Mouse (Mus musculus): ENCODE measurements around the gene Sec31b. TPM values are rescaled to one million over a fixed set of nuclear protein-coding genes. Genes with fewer than 3 reads are reported as not detected.
A peak's percentile ranks its signal among the peaks of the same experiment; 100 is the strongest.

The Sec31b gene
- polyA plus RNA-seq, 1 experiment, result 5.4 TPM

DNA sequence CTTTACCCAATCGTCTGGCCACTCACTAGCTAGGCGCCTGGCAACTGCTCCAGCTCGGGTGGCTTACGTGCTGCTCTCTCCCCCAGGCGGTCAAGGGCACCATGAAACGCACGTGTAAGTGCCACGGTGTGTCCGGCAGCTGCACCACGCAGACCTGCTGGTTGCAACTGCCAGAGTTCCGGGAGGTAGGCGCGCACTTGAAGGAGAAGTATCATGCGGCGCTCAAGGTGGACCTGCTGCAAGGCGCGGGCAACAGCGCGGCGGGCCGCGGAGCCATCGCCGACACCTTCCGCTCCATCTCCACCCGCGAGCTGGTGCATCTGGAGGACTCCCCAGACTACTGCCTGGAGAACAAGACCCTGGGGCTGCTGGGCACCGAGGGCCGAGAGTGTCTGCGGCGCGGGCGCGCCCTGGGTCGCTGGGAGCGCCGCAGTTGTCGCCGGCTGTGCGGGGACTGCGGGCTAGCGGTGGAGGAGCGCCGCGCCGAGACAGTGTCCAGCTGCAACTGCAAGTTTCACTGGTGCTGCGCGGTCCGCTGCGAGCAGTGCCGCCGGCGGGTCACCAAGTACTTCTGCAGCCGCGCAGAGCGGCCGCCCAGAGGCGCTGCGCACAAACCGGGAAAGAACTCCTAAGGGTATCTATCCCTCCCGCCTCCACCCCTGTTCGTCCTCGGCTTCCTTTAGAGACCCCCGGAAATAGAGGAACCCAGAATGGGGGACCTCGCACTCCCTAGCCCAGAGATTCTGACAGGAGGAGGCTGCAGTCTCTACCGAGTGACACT lies 34.0 kb downstream of the Sec31b start:
- Histone ChIP-seq H3K4me3 (ENCODE audit: extremely low read depth, insufficient read depth, insufficient read length) (peak overlapping the region; percentile 18; the same call in 1 of the 2 replicates), H3K27ac (ENCODE audit: insufficient read depth, low read length) (no peak overlapping the region), H3K27me3 (ENCODE audit: control insufficient read depth, insufficient read depth, low read length) (peaks cover 14% of the 10 kb centered on the region), H3K4me1 (ENCODE audit: control insufficient read depth, insufficient read depth, insufficient read length) (peaks cover 11% of the 10 kb centered on the region), H3K36me3 (ENCODE audit: control insufficient read depth, insufficient read depth, low read length) (no peaks in the 10 kb centered on the region)
- no peak for DNase-seq (ENCODE audit: low read depth in 1 of 2, low spot score in 2 of 2)
- WGBS, result 2% methylated on average over 60 of the region's 66 CpGs
- TF ChIP-seq POLR2A (IDR thresholded peaks at IDR 0.05; ENCODE audit: low read depth, low read length) (no peak), CTCF (IDR thresholded peaks at IDR 0.05; ENCODE audit: extremely low read depth, insufficient read depth, insufficient read length, insufficient replicate concordance) (no peak)

DNA sequence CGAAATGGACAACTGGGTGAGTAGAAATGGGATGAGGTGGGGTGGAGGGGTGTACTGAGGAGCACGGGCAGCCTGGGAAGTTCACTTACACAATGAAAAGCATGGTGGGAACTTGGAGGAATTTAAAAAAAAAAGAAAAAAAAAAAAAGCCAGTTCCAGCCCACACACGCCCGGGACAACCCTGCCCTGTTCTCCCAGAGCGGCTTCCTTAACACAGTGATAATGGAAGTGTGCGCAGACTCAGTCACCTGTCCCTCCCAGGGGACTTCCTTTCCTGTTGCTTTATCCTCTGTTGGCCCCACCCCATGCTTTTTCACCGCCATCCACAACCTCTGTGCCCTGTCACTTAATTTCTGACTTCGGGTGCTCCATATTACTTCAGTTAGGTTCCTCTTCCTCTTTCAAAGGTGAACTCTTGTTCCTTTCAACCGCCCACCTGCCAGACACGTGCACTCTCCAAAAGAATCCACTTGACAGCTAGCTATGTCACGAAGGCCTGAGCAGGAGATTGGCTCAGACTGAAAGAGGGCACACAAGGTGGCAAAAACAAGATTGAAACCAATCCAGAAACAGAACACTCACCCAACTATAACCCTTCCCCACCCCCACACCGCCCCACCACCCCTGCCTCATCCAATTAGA lies 35.0 kb downstream of the Sec31b start:
- TF ChIP-seq CTCF (IDR thresholded peaks at IDR 0.05; ENCODE audit: extremely low read depth, insufficient read depth, insufficient read length, insufficient replicate concordance) (no peak), POLR2A (IDR thresholded peaks at IDR 0.05; ENCODE audit: low read depth, low read length) (no peak)
- no peak overlapping the region for H3K27ac ChIP-seq (ENCODE audit: insufficient read depth, low read length)
- H3K36me3 ChIP-seq (ENCODE audit: control insufficient read depth, insufficient read depth, low read length), result no peaks in the 10 kb centered on the region
- peak in 1 of 2 experiments; percentile 22 for DNase-seq (ENCODE audit: low read depth in 1 of 2, low spot score in 2 of 2)
- 8% methylated on average over 12 of the region's 12 CpGs for WGBS
- peaks cover 14% of the 10 kb centered on the region for H3K27me3 ChIP-seq (ENCODE audit: control insufficient read depth, insufficient read depth, low read length)
- peaks cover 11% of the 10 kb centered on the region for H3K4me1 ChIP-seq (ENCODE audit: control insufficient read depth, insufficient read depth, insufficient read length)
- H3K4me3 ChIP-seq (ENCODE audit: extremely low read depth, insufficient read depth, insufficient read length), result no peak overlapping the region

DNA sequence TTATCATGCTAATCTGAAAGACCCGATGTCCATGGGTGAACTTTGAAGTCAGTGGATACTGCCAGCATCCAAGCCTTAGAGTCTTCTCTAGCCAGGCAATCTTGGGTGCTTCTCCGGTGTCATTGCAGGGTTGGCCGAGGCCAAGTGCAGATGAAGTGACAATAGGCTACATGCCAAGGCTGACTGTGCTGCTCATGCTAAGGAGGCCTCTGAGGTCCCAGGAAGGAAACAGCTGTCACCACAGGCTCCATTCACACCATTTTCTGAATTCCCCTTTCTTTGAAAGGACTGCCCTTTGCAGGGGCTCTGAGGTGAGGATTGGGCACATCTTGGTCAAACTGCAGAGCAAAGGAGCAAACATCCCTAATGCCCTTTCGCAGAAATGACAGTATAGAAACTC lies 42.9 kb downstream of the Sec31b start:
- Histone ChIP-seq H3K27me3 (ENCODE audit: control insufficient read depth, insufficient read depth, low read length) (no peaks in the 10 kb centered on the region), H3K27ac (ENCODE audit: insufficient read depth, low read length) (no peak overlapping the region), H3K4me3 (ENCODE audit: extremely low read depth, insufficient read depth, insufficient read length) (no peak overlapping the region), H3K4me1 (ENCODE audit: control insufficient read depth, insufficient read depth, insufficient read length) (no peaks in the 10 kb centered on the region), H3K36me3 (ENCODE audit: control insufficient read depth, insufficient read depth, low read length) (no peaks in the 10 kb centered on the region)
- TF ChIP-seq POLR2A (IDR thresholded peaks at IDR 0.05; ENCODE audit: low read depth, low read length) (no peak), CTCF (IDR thresholded peaks at IDR 0.05; ENCODE audit: extremely low read depth, insufficient read depth, insufficient read length, insufficient replicate concordance) (no peak)
- WGBS, result 53% methylated on average over 4 of the region's 4 CpGs
- no peak for DNase-seq (ENCODE audit: low read depth in 1 of 2, low spot score in 2 of 2)

DNA sequence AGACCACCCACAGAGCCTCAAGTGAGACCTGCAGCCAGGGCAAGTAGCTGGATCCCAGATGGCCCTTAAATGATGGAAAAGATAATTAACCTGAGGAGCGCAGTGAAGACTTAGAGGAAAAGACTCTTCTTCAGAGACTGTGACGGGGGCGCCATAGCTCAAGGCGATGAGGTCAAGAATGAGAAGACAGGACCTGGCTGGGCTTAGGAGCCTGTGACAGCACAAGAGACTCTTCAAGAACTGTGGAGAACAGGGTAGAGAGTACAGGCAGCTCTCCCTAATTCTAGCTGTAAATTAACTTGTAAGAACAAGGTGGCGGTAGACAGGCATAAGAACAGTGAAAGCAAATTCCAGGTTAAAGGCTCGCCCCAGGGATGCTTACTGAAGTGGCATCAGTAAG lies 43.7 kb downstream of the Sec31b start:
- no peaks in the 10 kb centered on the region for H3K36me3 ChIP-seq (ENCODE audit: control insufficient read depth, insufficient read depth, low read length)
- no peak overlapping the region for H3K4me3 ChIP-seq (ENCODE audit: extremely low read depth, insufficient read depth, insufficient read length)
- no peak for DNase-seq (ENCODE audit: low read depth in 1 of 2, low spot score in 2 of 2)
- no peaks in the 10 kb centered on the region for H3K27me3 ChIP-seq (ENCODE audit: control insufficient read depth, insufficient read depth, low read length)
- no peak overlapping the region for H3K27ac ChIP-seq (ENCODE audit: insufficient read depth, low read length)
- no peaks in the 10 kb centered on the region for H3K4me1 ChIP-seq (ENCODE audit: control insufficient read depth, insufficient read depth, insufficient read length)
- TF ChIP-seq CTCF (IDR thresholded peaks at IDR 0.05; ENCODE audit: extremely low read depth, insufficient read depth, insufficient read length, insufficient replicate concordance), result no peak
- TF ChIP-seq POLR2A (IDR thresholded peaks at IDR 0.05; ENCODE audit: low read depth, low read length), result no peak
- 90% methylated on average over 6 of the region's 6 CpGs for WGBS

DNA sequence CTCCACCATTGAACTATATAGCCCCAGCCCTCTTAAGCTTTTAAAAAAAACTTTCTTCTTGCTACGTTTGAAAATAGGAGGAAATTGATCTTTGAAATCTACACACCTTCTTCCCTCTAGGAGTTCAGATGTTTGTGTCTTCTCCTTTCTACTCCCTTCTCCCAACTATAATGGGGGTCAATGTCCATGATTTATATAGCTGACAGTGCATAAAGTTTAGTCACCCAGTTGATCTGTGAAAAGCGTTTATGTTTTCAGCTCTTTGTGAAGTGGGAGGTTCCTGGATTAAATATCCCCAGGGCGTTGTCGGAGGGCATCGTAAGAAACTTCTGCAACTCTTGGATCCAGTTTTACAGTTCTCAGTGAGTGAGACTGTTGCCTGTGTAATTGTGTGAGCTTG lies 45.4 kb downstream of the Sec31b start:
- Histone ChIP-seq H3K27me3 (ENCODE audit: control insufficient read depth, insufficient read depth, low read length) (no peaks in the 10 kb centered on the region), H3K27ac (ENCODE audit: insufficient read depth, low read length) (no peak overlapping the region), H3K4me1 (ENCODE audit: control insufficient read depth, insufficient read depth, insufficient read length) (no peaks in the 10 kb centered on the region), H3K36me3 (ENCODE audit: control insufficient read depth, insufficient read depth, low read length) (no peaks in the 10 kb centered on the region), H3K4me3 (ENCODE audit: extremely low read depth, insufficient read depth, insufficient read length) (no peak overlapping the region)
- TF ChIP-seq CTCF (IDR thresholded peaks at IDR 0.05; ENCODE audit: extremely low read depth, insufficient read depth, insufficient read length, insufficient replicate concordance) (no peak), POLR2A (IDR thresholded peaks at IDR 0.05; ENCODE audit: low read depth, low read length) (no peak)
- WGBS, result 69% methylated on average over 5 of the region's 5 CpGs
- DNase-seq (ENCODE audit: low read depth in 1 of 2, low spot score in 2 of 2), result no peak

- Histone ChIP-seq H3K27me3 (ENCODE audit: control insufficient read depth, insufficient read depth, low read length) (no peaks in the 10 kb centered on the region), H3K27ac (ENCODE audit: insufficient read depth, low read length) (no peak overlapping the region), H3K36me3 (ENCODE audit: control insufficient read depth, insufficient read depth, low read length) (no peaks in the 10 kb centered on the region), H3K4me1 (ENCODE audit: control insufficient read depth, insufficient read depth, insufficient read length) (no peaks in the 10 kb centered on the region), H3K4me3 (ENCODE audit: extremely low read depth, insufficient read depth, insufficient read length) (no peak overlapping the region)
- DNase-seq (ENCODE audit: low read depth in 1 of 2, low spot score in 2 of 2), result no peak
- WGBS, result 67% methylated on average over 6 of the region's 6 CpGs
- TF ChIP-seq POLR2A (IDR thresholded peaks at IDR 0.05; ENCODE audit: low read depth, low read length) (no peak), CTCF (IDR thresholded peaks at IDR 0.05; ENCODE audit: extremely low read depth, insufficient read depth, insufficient read length, insufficient replicate concordance) (no peak)
Observed at GRCm38 (mm10) chr19:44498936-44499335, 46.7 kb downstream of the Sec31b start.

GRCm38 (mm10) chr19:44496941-44497340 lies 48.7 kb downstream of the Sec31b start:
- WGBS, result 74% methylated on average over 10 of the region's 10 CpGs
- H3K27me3 ChIP-seq (ENCODE audit: control insufficient read depth, insufficient read depth, low read length), result no peaks in the 10 kb centered on the region
- H3K27ac ChIP-seq (ENCODE audit: insufficient read depth, low read length), result no peak overlapping the region
- no peak overlapping the region for H3K4me3 ChIP-seq (ENCODE audit: extremely low read depth, insufficient read depth, insufficient read length)
- H3K4me1 ChIP-seq (ENCODE audit: control insufficient read depth, insufficient read depth, insufficient read length), result no peaks in the 10 kb centered on the region
- no peak for DNase-seq (ENCODE audit: low read depth in 1 of 2, low spot score in 2 of 2)
- H3K36me3 ChIP-seq (ENCODE audit: control insufficient read depth, insufficient read depth, low read length), result no peaks in the 10 kb centered on the region
- TF ChIP-seq POLR2A (IDR thresholded peaks at IDR 0.05; ENCODE audit: low read depth, low read length) (no peak), CTCF (IDR thresholded peaks at IDR 0.05; ENCODE audit: extremely low read depth, insufficient read depth, insufficient read length, insufficient replicate concordance) (no peak)
